Mouse (Mus musculus) kidney, adult 2 months (tissue): ENCODE measurements around the gene Tcf20. TPM values are rescaled to one million over a fixed set of nuclear protein-coding genes. Genes with fewer than 3 reads are reported as not detected.
A peak's percentile ranks its signal among the peaks of the same experiment; 100 is the strongest.
"Not testable (repeated sequence)": the region's sequence is repeated elsewhere in the genome, so short reads cannot be mapped to it uniquely, and the experiment has no call there.

ENCODE experiments used
- DNase-seq: peaks from one replicate; pipeline ENCODE4 v3.0.0; 2021
- H3K27ac ChIP-seq: fragments of 200-500 bp; 2 replicates; pipeline ENCODE4 v1.5.1; 2012; ENCODE audit warnings: low read depth, low read length, control low read depth, inconsistent platforms; ENCODE audit not compliant: insufficient read depth
- H3K27me3 ChIP-seq: fragments of 200-500 bp; replicated peaks from 2 replicates; pipeline ENCODE4 v1.6.1; 2012; ENCODE audit warnings: mild to moderate bottlenecking, moderate library complexity, low read length, inconsistent platforms; ENCODE audit not compliant: control insufficient read depth, insufficient read depth
- H3K36me3 ChIP-seq: fragments of 200-500 bp; 2 replicates; pipeline ENCODE4 v1.6.1; 2012; ENCODE audit warnings: mild to moderate bottlenecking, moderate library complexity, low read length, inconsistent platforms; ENCODE audit not compliant: control insufficient read depth, insufficient read depth
- H3K4me1 ChIP-seq: fragments of 200-500 bp; 2 replicates; pipeline ENCODE4 v1.6.1; 2011; ENCODE audit warnings: low read length; ENCODE audit not compliant: control insufficient read depth, insufficient read depth
- H3K4me3 ChIP-seq: fragments of 200-500 bp; 2 replicates; pipeline ENCODE4 v1.5.1; 2011; ENCODE audit warnings: mild to moderate bottlenecking, low read depth, low read length, control low read depth; ENCODE audit not compliant: insufficient read depth
- CTCF ChIP-seq: fragments of 200-500 bp; conservative IDR thresholded peaks from 2 replicates; pipeline ENCODE4 v1.5.1; 2011; ENCODE audit warnings: low read depth, mild to moderate bottlenecking, control low read depth, low read length, moderate library complexity, mixed read lengths; ENCODE audit not compliant: insufficient read depth, insufficient read length
- POLR2A ChIP-seq: fragments of 200-500 bp; IDR thresholded peaks from one replicate; pipeline ENCODE4 v1.6.1; 2011; ENCODE audit warnings: low read depth, low read length, control low read depth
- WGBS: fragments of 180-500 bp; shearing (Covaris S2); methylation state at CpG from one replicate; pipeline ENCODE4 v1.1.7; 2018; 5-methylcytosine and 5-hydroxymethylcytosine counted together
- polyA plus RNA-seq: library from polyadenylated mRNA; depleted of rRNA; stranded (reverse); fragments of >200 nt; gene quantifications from 2 replicates; pipeline ENCODE4 v1.2.3, GENCODE M21; 2012

Gene Tcf20
- polyA plus RNA-seq, 1 experiment: 18.1 TPM

GRCm38 (mm10) chr15:82795936-82796440, 191.7 kb downstream of the Tcf20 start:
- Histone ChIP-seq H3K27ac (no peak overlapping the region), H3K4me1 (peaks cover 2% of the 10 kb centered on the region; the same call in 1 of the 2 replicates), H3K36me3 (no peaks in the 10 kb centered on the region), H3K27me3 (no peaks in the 10 kb centered on the region), H3K4me3 (no peak overlapping the region)
- TF ChIP-seq POLR2A: no peak
- no peak for TF ChIP-seq CTCF
- 55% methylated on average over 3 of the region's 3 CpGs for WGBS
- no peak for DNase-seq

GRCm38 (mm10) chr15:82794277-82794676, 193.4 kb downstream of the Tcf20 start, which contains the start of gene Cyp2d26:
TSS of gene Cyp2d26 (minus strand) at chr15:82794294.
- H3K27me3 ChIP-seq: no peaks in the 10 kb centered on the region
- H3K4me1 ChIP-seq: peaks cover 2% of the 10 kb centered on the region; the same call in 1 of the 2 replicates
- peak within 1 kb of the TSS; percentile 51 for H3K4me3 ChIP-seq
- DNase-seq: peak; percentile 91
- no peaks in the 10 kb centered on the region for H3K36me3 ChIP-seq
- 46% methylated on average over 5 of the region's 5 CpGs for WGBS
- no peak for TF ChIP-seq CTCF
- TF ChIP-seq POLR2A: no peak
- peak within 1 kb of the TSS; percentile 90 for H3K27ac ChIP-seq

DNA sequence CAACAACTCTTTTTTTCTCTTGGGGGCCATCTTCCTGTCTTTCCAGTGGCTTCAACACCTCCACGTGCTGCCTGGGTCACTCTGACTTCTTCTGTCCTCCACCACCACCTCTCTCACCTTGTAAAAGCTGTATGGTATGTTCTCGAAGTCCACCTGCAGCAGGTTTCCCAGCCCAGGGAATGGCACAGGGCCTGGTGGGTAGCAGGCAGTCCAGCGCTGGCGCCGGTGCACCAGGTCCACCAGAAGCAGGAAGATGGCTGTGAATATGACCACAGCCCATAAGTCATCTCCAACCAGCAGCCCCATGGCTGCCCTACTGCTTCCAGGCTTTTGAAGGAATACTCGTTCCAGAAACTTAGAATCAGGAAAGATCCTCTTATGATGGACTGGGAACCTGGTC, 193.8 kb downstream of the Tcf20 start:
- no peaks in the 10 kb centered on the region for H3K36me3 ChIP-seq
- H3K27ac ChIP-seq: peak overlapping the region; percentile 90
- H3K27me3 ChIP-seq: no peaks in the 10 kb centered on the region
- TF ChIP-seq POLR2A (no peak), CTCF (no peak)
- 61% methylated on average over 6 of the region's 6 CpGs for WGBS
- no peak for DNase-seq
- peaks cover 2% of the 10 kb centered on the region; the same call in 1 of the 2 replicates for H3K4me1 ChIP-seq
- peak overlapping the region; percentile 48 for H3K4me3 ChIP-seq

- H3K27me3 ChIP-seq: no peaks in the 10 kb centered on the region
- H3K27ac ChIP-seq: peak overlapping the region; percentile 90
- no peaks in the 10 kb centered on the region for H3K36me3 ChIP-seq
- no peak for DNase-seq
- 57% methylated on average over 1 of the region's 1 CpGs for WGBS
- peak overlapping the region; percentile 48 for H3K4me3 ChIP-seq
- TF ChIP-seq CTCF (no peak), POLR2A (no peak)
- H3K4me1 ChIP-seq: peaks cover 2% of the 10 kb centered on the region; the same call in 1 of the 2 replicates
Measured at GRCm38 (mm10) chr15:82793454-82793853, 194.2 kb downstream of the Tcf20 start.

DNA sequence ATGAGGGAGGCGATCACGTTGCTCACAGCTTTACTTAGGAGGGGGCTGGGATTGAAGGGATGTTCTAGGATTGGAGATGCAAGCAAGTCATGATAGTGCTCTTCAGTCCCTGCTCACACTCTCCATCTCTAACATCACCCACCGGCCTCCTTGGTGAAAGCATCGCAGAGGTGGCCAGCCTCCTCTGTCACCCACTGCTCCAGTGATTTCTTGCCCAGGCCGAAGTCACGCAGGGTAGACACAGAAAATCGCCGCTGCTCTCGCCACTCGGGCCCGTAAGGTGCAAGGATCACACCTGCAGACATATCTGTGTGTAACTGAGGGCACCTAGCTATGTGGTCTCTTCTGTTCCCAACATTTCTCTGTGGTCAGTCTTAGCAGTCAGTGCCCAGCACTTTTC, 195.1 kb downstream of the Tcf20 start:
- H3K27ac ChIP-seq: peak overlapping the region; percentile 87
- peak overlapping the region; percentile 51 for H3K4me3 ChIP-seq
- no peaks in the 10 kb centered on the region for H3K36me3 ChIP-seq
- H3K27me3 ChIP-seq: no peaks in the 10 kb centered on the region
- WGBS: 57% methylated on average over 11 of the region's 11 CpGs
- TF ChIP-seq POLR2A: no peak
- no peak for TF ChIP-seq CTCF
- peaks cover 2% of the 10 kb centered on the region; the same call in 1 of the 2 replicates for H3K4me1 ChIP-seq
- DNase-seq: no peak

DNA sequence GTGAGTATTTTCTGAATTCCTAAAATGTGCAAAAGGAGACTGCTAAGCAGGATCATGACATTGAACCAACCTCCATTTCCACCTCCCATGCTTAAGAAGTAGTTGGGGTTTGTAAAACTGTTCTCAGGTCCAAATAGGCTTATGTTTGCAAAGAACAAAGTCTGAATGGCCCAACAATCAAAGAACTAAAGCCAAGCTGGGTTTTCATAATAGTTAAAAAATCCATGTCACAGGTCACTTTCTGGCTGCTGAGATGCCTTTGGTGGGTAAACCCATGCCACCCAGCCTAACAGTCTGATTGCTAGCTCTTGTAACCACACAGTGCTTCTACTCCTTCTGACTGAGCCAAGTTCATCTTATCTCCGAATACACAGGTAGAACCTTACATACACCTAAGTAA, 203.1 kb downstream of the Tcf20 start:
- no peak for DNase-seq
- WGBS: 89% methylated on average over 1 of the region's 1 CpGs

DNA sequence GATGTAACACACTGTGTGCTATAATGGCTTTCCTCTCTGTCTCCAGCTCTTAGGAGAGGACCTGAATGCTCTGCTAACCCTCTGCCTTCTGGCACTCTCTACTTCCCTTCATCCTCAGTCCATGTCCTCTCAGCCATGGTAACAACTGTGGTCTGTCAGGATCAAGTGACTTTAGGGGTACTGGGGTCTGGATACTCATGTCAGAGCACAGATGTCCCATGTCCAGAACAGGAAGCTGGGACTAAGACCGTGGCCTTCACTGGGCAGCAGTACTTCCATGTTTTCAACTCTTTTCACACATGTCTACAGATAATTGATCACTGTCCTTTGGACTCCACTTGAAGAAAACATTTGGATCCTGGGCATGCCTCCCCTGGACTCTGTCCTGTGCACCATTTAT, 203.9 kb downstream of the Tcf20 start:
- H3K27ac ChIP-seq: no peak overlapping the region
- no peak for DNase-seq
- 46% methylated on average over 1 of the region's 1 CpGs for WGBS

More for the DNA sequence above, 203.1 kb downstream of the Tcf20 start:
- no peaks in the 10 kb centered on the region for H3K4me1 ChIP-seq
- no peak overlapping the region for H3K27ac ChIP-seq
- no peaks in the 10 kb centered on the region for H3K36me3 ChIP-seq
- no peak for TF ChIP-seq POLR2A
- no peak for TF ChIP-seq CTCF
- no peak overlapping the region for H3K4me3 ChIP-seq
- no peaks in the 10 kb centered on the region for H3K27me3 ChIP-seq

DNA sequence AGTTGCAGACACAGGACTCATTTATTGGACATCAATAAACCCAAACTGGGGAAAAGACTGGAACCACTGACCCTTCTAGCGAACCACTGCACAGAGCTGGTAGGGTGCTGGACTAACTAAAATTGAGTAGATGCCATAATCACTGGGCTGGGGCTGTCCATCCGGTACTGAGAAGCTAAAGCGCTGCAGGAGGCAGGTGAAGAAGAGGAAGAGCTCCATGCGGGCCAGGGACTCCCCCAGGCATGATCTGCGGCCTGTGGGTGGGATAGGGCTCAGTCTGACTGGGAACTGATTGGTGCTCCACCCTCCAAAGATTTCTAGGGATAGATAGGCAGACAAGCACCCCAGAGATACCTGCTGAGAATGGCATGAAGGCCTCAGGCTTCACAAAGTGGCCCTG, 209.8 kb downstream of the Tcf20 start:
- not testable (repeated sequence) for DNase-seq, H3K27ac ChIP-seq, H3K4me3 ChIP-seq, H3K36me3 ChIP-seq, H3K4me1 ChIP-seq, H3K27me3 ChIP-seq
- 90% methylated on average over 5 of the region's 5 CpGs for WGBS

More for the DNA sequence above, 203.9 kb downstream of the Tcf20 start:
- Histone ChIP-seq H3K4me1 (no peaks in the 10 kb centered on the region), H3K36me3 (no peaks in the 10 kb centered on the region), H3K27me3 (no peaks in the 10 kb centered on the region), H3K4me3 (no peak overlapping the region)
- no peak for TF ChIP-seq POLR2A
- no peak for TF ChIP-seq CTCF
